Mouse (Mus musculus): ENCODE measurements around the gene Nr4a1.

- no peak for TF ChIP-seq POLR2A (IDR thresholded peaks at IDR 0.05; ENCODE audit: low read depth, low read length)
- no peak for TF ChIP-seq CTCF (IDR thresholded peaks at IDR 0.05; ENCODE audit: extremely low read depth, insufficient read depth, insufficient read length, insufficient replicate concordance)
Measured at GRCm38 (mm10) chr15:101216036-101216435, 38.0 kb upstream of the Nr4a1 start.
